Comparison of ENCODE assay signal across 22 mouse cellular contexts in genomic region chr8:95386037-95386436, GRCm38 (mm10). TPM values are rescaled to one million over a fixed set of nuclear protein-coding genes. Genes with fewer than 3 reads are reported as not detected.
DNase-seq lines count a peak whose midpoint lies in the region; ATAC-seq and TF ChIP-seq lines count a peak whose summit lies in the region.
"Had no signal": no experiment of that assay in that cellular context is flagged by ENCODE, and none has a peak within 500 bp of the region (broad histone marks: within the 10 kb centered on the region; RNA-seq: fewer than 3 reads in every experiment).

No protein-coding gene starts in this region.

- no peaks in the 10 kb centered on the region for H3K9me3 ChIP-seq in midbrain, embryonic 11.5 days (ENCODE audit: control insufficient read depth, low read length)
- no peaks in the 10 kb centered on the region for H3K9me3 ChIP-seq in midbrain, embryonic 15.5 days
- H3K9me3 ChIP-seq: embryonic facial prominence, embryonic 10.5 days; embryonic facial prominence, embryonic 12.5 days; forebrain, embryonic 15.5 days had no signal

- WGBS in midbrain, embryonic 11.5 days = 73% methylated on average over 5 of the region's 5 CpGs
- WGBS in midbrain, embryonic 15.5 days = 85% methylated on average over 5 of the region's 5 CpGs

- H3K4me2 ChIP-seq in midbrain, embryonic 11.5 days = no peak overlapping the region
- no peak overlapping the region for H3K4me2 ChIP-seq in midbrain, embryonic 15.5 days
- H3K4me2 ChIP-seq: embryonic facial prominence, embryonic 12.5 days; forebrain, embryonic 13.5 days; forebrain, embryonic 15.5 days had no signal

- H3K4me1 ChIP-seq in midbrain, embryonic 11.5 days (ENCODE audit: control insufficient read depth, insufficient read depth, low read length) = no peaks in the 10 kb centered on the region
- no peaks in the 10 kb centered on the region for H3K4me1 ChIP-seq in midbrain, embryonic 15.5 days
- H3K4me1 ChIP-seq: embryonic facial prominence, embryonic 12.5 days; forebrain, embryonic 13.5 days; forebrain, embryonic 15.5 days had no signal

- no peak overlapping the region for H3K9ac ChIP-seq in midbrain, embryonic 11.5 days (ENCODE audit: low read length)
- H3K9ac ChIP-seq in midbrain, embryonic 15.5 days = no peak overlapping the region
- H3K9ac ChIP-seq: embryonic facial prominence, embryonic 12.5 days; forebrain, embryonic 13.5 days; forebrain, embryonic 15.5 days; forebrain, postnatal 0 days had no signal

- H3ac ChIP-seq in C2C12 (ENCODE audit: control insufficient read depth, insufficient read length, low read depth) = no peak overlapping the region

- no peaks in the 10 kb centered on the region for H3K79me3 ChIP-seq in C2C12 (ENCODE audit: low read depth)

- ATAC-seq in midbrain, embryonic 11.5 days (ENCODE audit: low FRiP score) = no peak
- ATAC-seq in midbrain, embryonic 15.5 days (replicated peaks) = no peak
- peak; percentile 75 for ATAC-seq in Patski
- ATAC-seq: activated CD4-positive, CD25-positive, alpha-beta regulatory T cell, adult 4 months; forebrain, embryonic 13.5 days; forebrain, embryonic 15.5 days; forebrain, postnatal 0 days had no signal

- TF ChIP-seq CTCF in C2C12 (IDR thresholded peaks at IDR 0.05; ENCODE audit: control insufficient read depth, insufficient read depth, insufficient read length) (no peak), Patski (IDR thresholded peaks at IDR 0.05) (no peak)

- DNase-seq in midbrain, embryonic 11.5 days (ENCODE audit: low spot score, missing footprints) = peak; percentile 53
- DNase-seq in Patski (ENCODE audit: low read depth, low spot score) = peak; percentile 68
- no peak for DNase-seq in kidney, postnatal 14 days
- no peak for DNase-seq in spleen, postnatal 10 days (ENCODE audit: low spot score in 2 of 2)
- DNase-seq in MN1 (ENCODE audit: low spot score) = no peak
- DNase-seq: adrenal gland, adult 2 months; adrenal gland, postnatal 10 days; adrenal gland, postnatal 25 days; B cell, adult 2 months; cerebellum, adult 11 months; cerebellum, adult 2 months; cerebellum, adult 9-10 months; cerebellum, postnatal 10 days; cerebellum, postnatal 25 days; forebrain, postnatal 0 days had no signal

- H3K36me3 ChIP-seq in midbrain, embryonic 11.5 days (ENCODE audit: control insufficient read depth, insufficient read depth, low read length) = no peaks in the 10 kb centered on the region
- H3K36me3 ChIP-seq in midbrain, embryonic 15.5 days (replicated peaks) = no peaks in the 10 kb centered on the region
- no peaks in the 10 kb centered on the region for H3K36me3 ChIP-seq in C2C12 (ENCODE audit: control insufficient read depth, insufficient read depth)
- H3K36me3 ChIP-seq: embryonic facial prominence, embryonic 10.5 days; embryonic facial prominence, embryonic 12.5 days; forebrain, embryonic 15.5 days had no signal

- POLR2A ChIA-PET in Patski (lab: Charles Lee) = interaction anchor here (1.0 kb wide), 1 partner anchor 44 kb away, joined by 5 read pairs; no protein-coding TSS in a partner anchor

- no peaks in the 10 kb centered on the region for H3K27me3 ChIP-seq in midbrain, embryonic 11.5 days (ENCODE audit: control insufficient read depth, insufficient read depth, low read length)
- no peaks in the 10 kb centered on the region for H3K27me3 ChIP-seq in midbrain, embryonic 15.5 days (replicated peaks)
- H3K27me3 ChIP-seq in C2C12 (ENCODE audit: control insufficient read depth, insufficient read depth, insufficient read length) (no peaks in the 10 kb centered on the region), Patski (no peaks in the 10 kb centered on the region)
- H3K27me3 ChIP-seq: embryonic facial prominence, embryonic 12.5 days; forebrain, embryonic 13.5 days; forebrain, embryonic 15.5 days had no signal

- H3K79me2 ChIP-seq in C2C12 (ENCODE audit: control insufficient read depth, insufficient read depth) = no peaks in the 10 kb centered on the region

- no peak overlapping the region for H3K4me3 ChIP-seq in midbrain, embryonic 11.5 days (ENCODE audit: low read depth, low read length)
- no peak overlapping the region for H3K4me3 ChIP-seq in midbrain, embryonic 15.5 days
- H3K4me3 ChIP-seq in C2C12 (ENCODE audit: insufficient read depth, poor library complexity, severe bottlenecking) = no peak overlapping the region
- H3K4me3 ChIP-seq: embryonic facial prominence, embryonic 10.5 days; embryonic facial prominence, embryonic 12.5 days; forebrain, embryonic 13.5 days; forebrain, embryonic 15.5 days had no signal

- H3K27ac ChIP-seq in midbrain, embryonic 11.5 days (ENCODE audit: low read depth, low read length) = no peak overlapping the region
- no peak overlapping the region for H3K27ac ChIP-seq in midbrain, embryonic 15.5 days
- H3K27ac ChIP-seq: embryonic facial prominence, embryonic 10.5 days; embryonic facial prominence, embryonic 12.5 days; forebrain, embryonic 13.5 days; forebrain, embryonic 15.5 days had no signal

- in situ Hi-C loops in Patski (cut with MboI; ENCODE audit: low pct_unique_long_range_greater_than_20kb) = no loop called here

- CTCF ChIA-PET in Patski (lab: Charles Lee) = no interaction called here

TF ChIP-seq in C2C12, 6 proteins besides CTCF, POLR2A, EP300 and RAD21:
- TF ChIP-seq FOSL1 (IDR thresholded peaks at IDR 0.05; ENCODE audit: insufficient read depth, low read length, poor library complexity, severe bottlenecking) (peak; percentile 18), MYOG (IDR thresholded peaks at IDR 0.05; ENCODE audit: control insufficient read depth, extremely low read depth, insufficient read length) (no peak), CEBPB (IDR thresholded peaks at IDR 0.05; ENCODE audit: low read depth) (no peak), MAX (IDR thresholded peaks at IDR 0.05) (peak; percentile 63), MYOD1 (IDR thresholded peaks at IDR 0.05; ENCODE audit: control insufficient read depth, insufficient read length, low read depth) (peak; percentile 95), USF1 (IDR thresholded peaks at IDR 0.05; ENCODE audit: low read depth) (peak; percentile 68)

RNA-seq across cellular contexts. Expression of gene Mmp15, which starts 34.0 kb away (rescaled TPM):
- polyA plus RNA-seq in midbrain, embryonic 11.5 days (2014; fragmentation: Nextera tagmentation; extraction: Ambion mirVana) = 11.7 and 13.5 TPM in 2 replicates
- polyA plus RNA-seq in midbrain, embryonic 15.5 days (2015; fragmentation: Nextera tagmentation; extraction: Ambion mirVana) = 18.1 and 18.7 TPM in 2 replicates
- 6.0 TPM for polyA plus RNA-seq in C2C12 (2012; fragmentation: generic; extraction: Trizol)
- polyA plus RNA-seq in Patski (2021) = 8.1 TPM

RNA-seq across cellular contexts. Expression of gene Cfap20, which starts 48.6 kb away (rescaled TPM):
- polyA plus RNA-seq in midbrain, embryonic 11.5 days (2014; fragmentation: Nextera tagmentation; extraction: Ambion mirVana) = 139 and 142 TPM in 2 replicates
- polyA plus RNA-seq in midbrain, embryonic 15.5 days (2015; fragmentation: Nextera tagmentation; extraction: Ambion mirVana) = 120 and 121 TPM in 2 replicates
- polyA plus RNA-seq in C2C12 (2012; fragmentation: generic; extraction: Trizol) (45.0 TPM), Patski (2021) (64.5 TPM)

RNA-seq across cellular contexts. Expression of gene Usb1, which starts 54.0 kb away (rescaled TPM):
- polyA plus RNA-seq in midbrain, embryonic 11.5 days (2014; fragmentation: Nextera tagmentation; extraction: Ambion mirVana) = 33.3 and 37.6 TPM in 2 replicates
- polyA plus RNA-seq in midbrain, embryonic 15.5 days (2015; fragmentation: Nextera tagmentation; extraction: Ambion mirVana) = 37.4 and 38.4 TPM in 2 replicates
- polyA plus RNA-seq in C2C12 (2012; fragmentation: generic; extraction: Trizol) (38.1 TPM), Patski (2021) (37.8 TPM)

RNA-seq across cellular contexts. Expression of gene Zfp319, which starts 54.3 kb away (rescaled TPM):
- 8.3 and 8.6 TPM in 2 replicates for polyA plus RNA-seq in midbrain, embryonic 11.5 days (2014; fragmentation: Nextera tagmentation; extraction: Ambion mirVana)
- 19.0 and 19.1 TPM in 2 replicates for polyA plus RNA-seq in midbrain, embryonic 15.5 days (2015; fragmentation: Nextera tagmentation; extraction: Ambion mirVana)
- polyA plus RNA-seq in C2C12 (2012; fragmentation: generic; extraction: Trizol) = 5.7 TPM
- 12.3 TPM for polyA plus RNA-seq in Patski (2021)

Comparison
In these comparisons a context has a peak if more than half of its experiments do, and no peak if none do; other contexts are left out.
1. DNase-seq: peak in midbrain, embryonic 11.5 days (single experiment) and Patski (single experiment); none in kidney, postnatal 14 days (single experiment), spleen, postnatal 10 days (0 of 2) and MN1 (single experiment).